8 mouse cellular contexts compared by ENCODE assay signal in the genomic region with DNA sequence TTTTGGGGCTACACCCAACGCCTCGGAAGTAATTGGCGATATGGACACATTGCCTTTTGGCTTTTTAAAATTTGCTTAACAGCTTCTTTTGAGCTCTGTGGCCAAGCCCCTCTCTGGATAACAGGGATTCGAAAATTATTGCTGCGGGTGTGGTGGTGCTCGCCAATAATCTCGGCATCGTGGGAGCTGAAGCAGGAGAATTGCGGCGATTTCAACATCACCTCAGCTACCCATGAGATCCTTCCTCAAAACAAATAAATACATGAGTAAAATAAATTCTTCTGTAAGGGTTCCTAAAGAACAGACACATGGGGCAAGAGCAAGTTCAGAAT. TPM values are rescaled to one million over a fixed set of nuclear protein-coding genes. Genes with fewer than 3 reads are reported as not detected.
A peak's percentile ranks its signal among the peaks of the same experiment; 100 is the strongest.
DNase-seq lines count a peak whose midpoint lies in the region; ATAC-seq and TF ChIP-seq lines count a peak whose summit lies in the region.

No protein-coding gene starts in this region.

- under 1% methylated on average over 10 of the region's 10 CpGs for WGBS in lung, embryonic 14.5 days
- WGBS in forebrain, embryonic 11.5 days = under 1% methylated on average over 10 of the region's 10 CpGs
- under 1% methylated on average over 10 of the region's 10 CpGs for WGBS in limb, embryonic 12.5 days
- WGBS in neural tube, embryonic 15.5 days = under 1% methylated on average over 10 of the region's 10 CpGs

- peak overlapping the region; percentile 68 for H3K4me2 ChIP-seq in lung, embryonic 14.5 days
- peak overlapping the region; percentile 54 for H3K4me2 ChIP-seq in forebrain, embryonic 11.5 days (ENCODE audit: low read depth, low read length, severe bottlenecking)
- peak overlapping the region; percentile 64 for H3K4me2 ChIP-seq in limb, embryonic 12.5 days
- H3K4me2 ChIP-seq in neural tube, embryonic 15.5 days = peak overlapping the region; percentile 71

- ATAC-seq in lung, embryonic 14.5 days (ENCODE audit: insufficient read depth) = no peak
- no peak; the same call in 1 of the 2 replicates for ATAC-seq in forebrain, embryonic 11.5 days (replicated peaks; ENCODE audit: low FRiP score)
- no peak for ATAC-seq in limb, embryonic 12.5 days (ENCODE audit: insufficient number of reproducible peaks, insufficient read depth, low FRiP score, low TSS enrichment, low read depth)
- peak; percentile 55; the same call in 1 of the 2 replicates for ATAC-seq in neural tube, embryonic 15.5 days (ENCODE audit: low FRiP score)

- peaks cover 12% of the 10 kb centered on the region; the same call in 1 of the 2 replicates for H3K4me1 ChIP-seq in lung, embryonic 14.5 days (ENCODE audit: insufficient read depth)
- H3K4me1 ChIP-seq in forebrain, embryonic 11.5 days (replicated peaks; ENCODE audit: control insufficient read depth, insufficient read depth, low read length) = peaks cover 7% of the 10 kb centered on the region; the same call in 1 of the 2 replicates
- H3K4me1 ChIP-seq in limb, embryonic 12.5 days (replicated peaks) = peaks cover 20% of the 10 kb centered on the region
- peaks cover 32% of the 10 kb centered on the region for H3K4me1 ChIP-seq in neural tube, embryonic 15.5 days

- H3K9ac ChIP-seq in lung, embryonic 14.5 days = peak overlapping the region; percentile 100
- peak overlapping the region; percentile 67 for H3K9ac ChIP-seq in forebrain, embryonic 11.5 days (ENCODE audit: low read length)
- H3K9ac ChIP-seq in limb, embryonic 12.5 days (replicated peaks) = peak overlapping the region; percentile 95
- peak overlapping the region; percentile 98 for H3K9ac ChIP-seq in neural tube, embryonic 15.5 days (replicated peaks)

- TF ChIP-seq CTCF in lung, embryonic 14.5 days (IDR thresholded peaks at IDR 0.05; ENCODE audit: low read depth) = no peak

- no peaks in the 10 kb centered on the region for H3K9me3 ChIP-seq in lung, embryonic 14.5 days (ENCODE audit: low read depth, low read length)
- H3K9me3 ChIP-seq in forebrain, embryonic 11.5 days (ENCODE audit: control insufficient read depth, low read length) = no peaks in the 10 kb centered on the region
- 0 out of 2 replicates have a peak, but pooled peaks cover 2% of the 10 kb centered on the region for H3K9me3 ChIP-seq in limb, embryonic 12.5 days
- H3K9me3 ChIP-seq in neural tube, embryonic 15.5 days (replicated peaks) = no peaks in the 10 kb centered on the region

- no peak for DNase-seq in lung, embryonic 14.5 days
- DNase-seq in lung, postnatal 36 days = no peak
- no peak for DNase-seq in forebrain, embryonic 11.5 days (ENCODE audit: low spot score)
- no peak for DNase-seq in adipocyte (ENCODE audit: low spot score)
- no peak for DNase-seq in gastrocnemius, postnatal 10 days
- DNase-seq in left cerebral cortex, adult 18-20 months (ENCODE audit: low spot score in 2 of 2) = no peak

- H3K4me3 ChIP-seq in lung, embryonic 14.5 days (ENCODE audit: low read depth, low read length) = peak overlapping the region; percentile 95
- H3K4me3 ChIP-seq in forebrain, embryonic 11.5 days (ENCODE audit: low read depth, low read length) = peak overlapping the region; percentile 96
- H3K4me3 ChIP-seq in limb, embryonic 12.5 days (replicated peaks) = peak overlapping the region; percentile 78
- peak overlapping the region; percentile 96 for H3K4me3 ChIP-seq in neural tube, embryonic 15.5 days (replicated peaks)

- H3K36me3 ChIP-seq in lung, embryonic 14.5 days (ENCODE audit: insufficient read depth) = peaks cover 38% of the 10 kb centered on the region
- H3K36me3 ChIP-seq in forebrain, embryonic 11.5 days (ENCODE audit: control insufficient read depth, insufficient read depth, low read length) = peaks cover 12% of the 10 kb centered on the region
- peaks cover 35% of the 10 kb centered on the region for H3K36me3 ChIP-seq in limb, embryonic 12.5 days
- H3K36me3 ChIP-seq in neural tube, embryonic 15.5 days = peaks cover 31% of the 10 kb centered on the region

- no peaks in the 10 kb centered on the region for H3K27me3 ChIP-seq in lung, embryonic 14.5 days (ENCODE audit: insufficient read depth, low read length)
- no peaks in the 10 kb centered on the region for H3K27me3 ChIP-seq in forebrain, embryonic 11.5 days (ENCODE audit: control insufficient read depth, insufficient read depth, low read length)
- H3K27me3 ChIP-seq in limb, embryonic 12.5 days = no peaks in the 10 kb centered on the region
- H3K27me3 ChIP-seq in neural tube, embryonic 15.5 days (replicated peaks) = no peaks in the 10 kb centered on the region

- peak overlapping the region; percentile 72; the same call in 1 of the 2 replicates for H3K27ac ChIP-seq in lung, embryonic 14.5 days (ENCODE audit: low read depth)
- peak overlapping the region; percentile 10; the same call in 1 of the 2 replicates for H3K27ac ChIP-seq in forebrain, embryonic 11.5 days (ENCODE audit: low read depth, low read length)
- peak overlapping the region; percentile 66 for H3K27ac ChIP-seq in limb, embryonic 12.5 days
- peak overlapping the region; percentile 96 for H3K27ac ChIP-seq in neural tube, embryonic 15.5 days (replicated peaks)

RNA-seq across cellular contexts. Expression of a gene that starts 0.3 kb away (rescaled TPM):
- polyA plus RNA-seq in lung, embryonic 14.5 days (2014; fragmentation: Nextera tagmentation; extraction: Ambion mirVana) = 663 and 721 TPM in 2 replicates
- 400 and 454 TPM in 2 replicates for polyA plus RNA-seq in forebrain, embryonic 11.5 days (2014; fragmentation: Nextera tagmentation; extraction: Ambion mirVana)
- polyA plus RNA-seq in limb, embryonic 12.5 days (2016; fragmentation: Nextera tagmentation; extraction: Ambion mirVana) = 513 and 518 TPM in 2 replicates
- 314 and 372 TPM in 2 replicates for polyA plus RNA-seq in neural tube, embryonic 15.5 days (2015; fragmentation: Nextera tagmentation; extraction: Ambion mirVana)
- 100 to 1,000 TPM; 793 to 832 TPM for total RNA-seq in gastrocnemius, postnatal 10 days (2021)
- 100 to 1,000 TPM; 351 to 356 TPM for total RNA-seq in left cerebral cortex, adult 18-20 months (2021)

RNA-seq across cellular contexts. Expression of a gene that starts 6.8 kb away (rescaled TPM):
- polyA plus RNA-seq in lung, embryonic 14.5 days (2014; fragmentation: Nextera tagmentation; extraction: Ambion mirVana) = 0.32 TPM in 1 of 2 replicates, not detected in the other
- 0.44 TPM in 1 of 2 replicates, not detected in the other for polyA plus RNA-seq in forebrain, embryonic 11.5 days (2014; fragmentation: Nextera tagmentation; extraction: Ambion mirVana)
- polyA plus RNA-seq in limb, embryonic 12.5 days (2016; fragmentation: Nextera tagmentation; extraction: Ambion mirVana) = 0.37 TPM in 1 of 2 replicates, not detected in the other
- polyA plus RNA-seq in neural tube, embryonic 15.5 days (2015; fragmentation: Nextera tagmentation; extraction: Ambion mirVana) = 0.63 and 0.88 TPM in 2 replicates
- total RNA-seq in gastrocnemius, postnatal 10 days (2021) = not detected
- total RNA-seq in left cerebral cortex, adult 18-20 months (2021) = 1 to 10 TPM in 1 of 2 experiments, under 1 TPM in 1; 0.98 to 1.1 TPM

RNA-seq across cellular contexts. Expression of a gene that starts 16.2 kb away (rescaled TPM):
- 13.3 and 14.2 TPM in 2 replicates for polyA plus RNA-seq in lung, embryonic 14.5 days (2014; fragmentation: Nextera tagmentation; extraction: Ambion mirVana)
- 16.3 and 19.5 TPM in 2 replicates for polyA plus RNA-seq in forebrain, embryonic 11.5 days (2014; fragmentation: Nextera tagmentation; extraction: Ambion mirVana)
- polyA plus RNA-seq in limb, embryonic 12.5 days (2016; fragmentation: Nextera tagmentation; extraction: Ambion mirVana) = 24.6 and 25.6 TPM in 2 replicates
- polyA plus RNA-seq in neural tube, embryonic 15.5 days (2015; fragmentation: Nextera tagmentation; extraction: Ambion mirVana) = 16.2 and 16.4 TPM in 2 replicates
- total RNA-seq in gastrocnemius, postnatal 10 days (2021) = 1 to 10 TPM; 8.4 to 9.7 TPM
- 10 to 100 TPM; 18.7 to 19.9 TPM for total RNA-seq in left cerebral cortex, adult 18-20 months (2021)

RNA-seq across cellular contexts. Expression of a gene that starts 16.3 kb away (rescaled TPM):
- polyA plus RNA-seq in lung, embryonic 14.5 days (2014; fragmentation: Nextera tagmentation; extraction: Ambion mirVana) = 110 and 123 TPM in 2 replicates
- polyA plus RNA-seq in forebrain, embryonic 11.5 days (2014; fragmentation: Nextera tagmentation; extraction: Ambion mirVana) = 77.6 and 77.8 TPM in 2 replicates
- 110 and 120 TPM in 2 replicates for polyA plus RNA-seq in limb, embryonic 12.5 days (2016; fragmentation: Nextera tagmentation; extraction: Ambion mirVana)
- polyA plus RNA-seq in neural tube, embryonic 15.5 days (2015; fragmentation: Nextera tagmentation; extraction: Ambion mirVana) = 136 and 143 TPM in 2 replicates
- 10 to 100 TPM; 46.3 to 68.4 TPM for total RNA-seq in gastrocnemius, postnatal 10 days (2021)
- total RNA-seq in left cerebral cortex, adult 18-20 months (2021) = 100 to 1,000 TPM; 165 to 168 TPM

RNA-seq across cellular contexts. Expression of a gene that starts 38.0 kb away (rescaled TPM):
- 1.3 and 2.3 TPM in 2 replicates for polyA plus RNA-seq in lung, embryonic 14.5 days (2014; fragmentation: Nextera tagmentation; extraction: Ambion mirVana)
- polyA plus RNA-seq in forebrain, embryonic 11.5 days (2014; fragmentation: Nextera tagmentation; extraction: Ambion mirVana) = 1.8 and 1.9 TPM in 2 replicates
- polyA plus RNA-seq in limb, embryonic 12.5 days (2016; fragmentation: Nextera tagmentation; extraction: Ambion mirVana) = 2.2 and 2.7 TPM in 2 replicates
- polyA plus RNA-seq in neural tube, embryonic 15.5 days (2015; fragmentation: Nextera tagmentation; extraction: Ambion mirVana) = 3.8 and 5.0 TPM in 2 replicates
- total RNA-seq in gastrocnemius, postnatal 10 days (2021) = 10 to 100 TPM; 46.8 to 49.7 TPM
- total RNA-seq in left cerebral cortex, adult 18-20 months (2021) = 100 to 1,000 TPM; 120 to 123 TPM

Comparison
In these comparisons a context has a peak if more than half of its experiments do, and no peak if none do; other contexts are left out.
1. H3K27ac ChIP-seq: peak in every context shown above with its lines; median percentile 96 in neural tube, embryonic 15.5 days; 72 in lung, embryonic 14.5 days; 66 in limb, embryonic 12.5 days; 10 in forebrain, embryonic 11.5 days.